Mouse (Mus musculus) frontal cortex, postnatal 14 days (tissue): ENCODE data around the gene Six2.

Source experiments
- DNase-seq, 2 experiments: peaks; one replicate each; pipeline ENCODE4 v3.0.0; 2022; ENCODE audit warnings: low spot score in 2 of 2

The Six2 gene

GRCm38 (mm10) chr17:85661521-85661920, 26.6 kb downstream of the Six2 start:
- no peak for DNase-seq

GRCm38 (mm10) chr17:85660016-85660415, 28.1 kb downstream of the Six2 start:
- DNase-seq: no peak

DNA sequence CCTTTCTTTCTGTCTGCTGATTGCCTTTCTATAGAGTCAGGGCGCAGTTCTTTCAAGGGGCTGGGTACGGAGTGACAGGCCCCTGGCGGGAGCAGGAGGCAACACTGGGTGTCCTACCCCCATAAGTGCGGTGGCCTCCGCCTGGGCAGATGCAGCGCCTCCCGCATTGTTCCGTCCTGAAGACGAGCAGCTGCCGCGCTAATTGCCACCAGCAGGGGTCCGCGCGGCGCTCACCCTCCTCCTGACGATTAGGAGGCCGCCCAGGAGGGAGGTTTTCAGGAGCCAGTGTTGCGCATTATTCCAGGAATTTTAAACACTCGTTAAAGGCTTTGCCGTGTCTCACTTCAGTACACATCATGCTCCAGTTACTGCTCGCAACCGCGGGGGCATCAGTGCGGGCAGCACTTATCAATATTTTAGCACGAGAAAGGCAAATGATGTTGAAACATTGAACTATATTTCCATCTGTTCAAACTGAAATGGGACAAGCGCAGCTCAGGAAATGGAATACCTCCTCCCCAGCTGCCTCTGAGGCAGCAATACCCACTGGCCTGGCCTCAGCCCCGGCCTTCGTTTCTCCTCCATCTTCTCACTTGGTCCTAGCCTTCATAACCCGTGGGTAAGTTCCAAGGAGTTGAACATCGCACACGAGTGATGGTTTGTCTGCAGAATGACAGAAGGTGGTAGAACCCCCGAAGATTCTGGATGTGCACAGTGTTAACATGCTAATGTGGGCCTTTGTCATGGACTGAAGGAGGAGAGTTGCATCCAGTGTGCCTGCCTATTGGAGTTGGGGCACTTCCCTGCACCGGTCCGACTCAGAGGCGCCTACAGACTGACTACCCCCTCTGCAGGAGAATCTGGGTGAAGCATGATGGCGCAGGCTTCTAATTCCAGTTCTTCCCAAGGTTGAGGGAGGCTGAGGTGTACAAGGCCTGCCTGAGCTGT, 42.1 kb downstream of the Six2 start:
- no peak for DNase-seq

DNA sequence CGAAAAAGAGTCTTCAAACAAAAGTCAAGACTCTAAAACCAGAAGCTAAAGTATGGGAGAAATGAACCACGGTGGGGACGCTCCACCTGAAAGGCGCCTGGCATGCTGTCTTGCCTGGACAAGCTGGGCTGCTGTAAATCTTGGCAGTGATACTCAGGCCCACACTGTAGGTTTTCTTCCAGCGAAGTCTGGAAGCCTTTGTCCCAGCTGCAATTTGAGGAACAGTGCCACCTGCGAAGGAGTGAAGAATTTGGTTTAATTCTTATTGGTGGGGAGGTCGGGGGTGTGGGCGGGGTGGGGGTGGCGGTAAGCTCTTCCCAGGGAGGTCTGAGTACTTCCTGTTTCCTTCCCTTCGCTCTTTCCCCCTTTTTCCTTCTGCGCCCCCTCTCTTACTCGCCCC, 42.8 kb downstream of the Six2 start:
- no peak for DNase-seq

DNA sequence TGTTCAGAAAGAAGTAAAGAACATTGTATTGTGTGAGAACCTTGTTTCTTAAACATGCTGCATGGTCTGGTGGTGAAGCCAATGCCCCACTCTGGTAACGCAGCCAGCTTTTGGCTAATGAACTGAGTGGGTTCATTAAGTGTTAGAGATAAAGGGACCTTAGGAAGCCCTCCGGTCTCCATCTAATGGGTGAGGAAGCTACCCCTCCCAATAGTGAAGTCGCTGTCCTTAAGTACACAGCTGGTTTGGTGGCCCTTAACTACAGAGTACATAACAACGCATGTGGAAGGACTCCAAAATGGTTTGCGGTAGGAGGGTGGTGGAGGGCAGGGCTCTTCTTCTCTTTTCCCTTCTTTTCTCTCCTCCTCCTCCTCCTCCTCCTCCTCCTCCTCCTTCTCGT, 50.2 kb downstream of the Six2 start:
- no peak for DNase-seq
